Mouse (Mus musculus) heart, embryonic 11.5 days (tissue): ENCODE results near the gene Cldn4. TPM values are rescaled to one million over a fixed set of nuclear protein-coding genes. Genes with fewer than 3 reads are reported as not detected.

Source experiments
- ATAC-seq: fragments of 200-750 bp; cut with Nextera tagmentation; replicated peaks from 2 replicates; pipeline ENCODE4 v1.8.0; 2017; ENCODE audit warnings: moderate library complexity; ENCODE audit not compliant: insufficient number of reproducible peaks, low FRiP score, low TSS enrichment
- H3K27ac ChIP-seq: fragments of 300-500 bp; sonication (generic); 2 replicates; pipeline ENCODE4 v1.5.1; 2014; ENCODE audit warnings: mild to moderate bottlenecking, low read depth, low read length
- H3K27me3 ChIP-seq: fragments of 300-500 bp; sonication (generic); 2 replicates; pipeline ENCODE4 v1.6.1; 2014; ENCODE audit warnings: mild to moderate bottlenecking, low read length, mixed read lengths; ENCODE audit not compliant: control insufficient read depth, insufficient read depth
- H3K36me3 ChIP-seq: fragments of 300-500 bp; sonication (generic); 2 replicates; pipeline ENCODE4 v1.6.1; 2014; ENCODE audit warnings: mild to moderate bottlenecking, low read length, moderate library complexity, mixed read lengths; ENCODE audit not compliant: control insufficient read depth, insufficient read depth
- H3K4me1 ChIP-seq: fragments of 300-500 bp; sonication (generic); 2 replicates; pipeline ENCODE4 v1.6.1; 2014; ENCODE audit warnings: low read length; ENCODE audit not compliant: control insufficient read depth, insufficient read depth
- H3K4me2 ChIP-seq: fragments of 300-500 bp; sonication (generic); 2 replicates; pipeline ENCODE4 v1.6.1; 2014; ENCODE audit warnings: mild to moderate bottlenecking, moderate library complexity
- H3K4me3 ChIP-seq: fragments of 300-500 bp; sonication (generic); 2 replicates; pipeline ENCODE4 v1.5.1; 2014; ENCODE audit warnings: low read depth, low read length
- H3K9ac ChIP-seq: fragments of 300-500 bp; sonication (generic); 2 replicates; pipeline ENCODE4 v1.6.1; 2014; ENCODE audit warnings: mild to moderate bottlenecking, low read depth, low read length, moderate library complexity
- H3K9me3 ChIP-seq: fragments of 300-500 bp; sonication (generic); replicated peaks from 2 replicates; pipeline ENCODE4 v1.6.1; 2016; ENCODE audit warnings: low read length; ENCODE audit not compliant: control insufficient read depth
- WGBS: fragments of 180-500 bp; shearing (Covaris S2); extraction: QIAGEN DNeasy Blood & Tissue Kit; methylation state at CpG from one replicate; pipeline ENCODE4 v1.1.7; 2014; ENCODE audit not compliant: insufficient replicate concordance; 5-methylcytosine and 5-hydroxymethylcytosine counted together
- polyA plus RNA-seq: library from polyadenylated mRNA; unstranded; fragments of >200 nt; fragmentation: Nextera tagmentation; extraction: Ambion mirVana; gene quantifications from 2 replicates; pipeline ENCODE4 v1.2.1, GENCODE M21; 2014

Gene Cldn4
- polyA plus RNA-seq, 1 experiment from 2014 or later, result 1.7 TPM

GRCm38 (mm10) chr5:134901644-134902027, 45.1 kb downstream of the Cldn4 start:
- Histone ChIP-seq H3K27ac (no peak overlapping the region), H3K9ac (no peak overlapping the region), H3K4me3 (no peak overlapping the region), H3K4me1 (no peaks in the 10 kb centered on the region), H3K36me3 (no peaks in the 10 kb centered on the region), H3K4me2 (no peak overlapping the region), H3K9me3 (no peaks in the 10 kb centered on the region), H3K27me3 (0 out of 2 replicates have a peak, but pooled peaks cover under 1% of the 10 kb centered on the region)
- WGBS, result 73% methylated on average over 8 of the region's 8 CpGs
- no peak for ATAC-seq

GRCm38 (mm10) chr5:134901012-134901643, 45.6 kb downstream of the Cldn4 start:
- 0 out of 2 replicates have a peak, but pooled peaks have one; percentile 12 for ATAC-seq
- H3K4me2 ChIP-seq, result no peak overlapping the region
- no peak overlapping the region for H3K27ac ChIP-seq
- no peaks in the 10 kb centered on the region for H3K4me1 ChIP-seq
- H3K9ac ChIP-seq, result no peak overlapping the region
- H3K9me3 ChIP-seq, result no peaks in the 10 kb centered on the region
- 39% methylated on average over 12 of the region's 12 CpGs for WGBS
- no peak overlapping the region for H3K4me3 ChIP-seq
- H3K36me3 ChIP-seq, result no peaks in the 10 kb centered on the region
- no peaks in the 10 kb centered on the region for H3K27me3 ChIP-seq

GRCm38 (mm10) chr5:134897596-134897995, 49.1 kb downstream of the Cldn4 start:
- no peaks in the 10 kb centered on the region for H3K36me3 ChIP-seq
- H3K4me2 ChIP-seq, result no peak overlapping the region
- no peaks in the 10 kb centered on the region for H3K9me3 ChIP-seq
- ATAC-seq, result no peak
- H3K4me3 ChIP-seq, result no peak overlapping the region
- 73% methylated on average over 17 of the region's 17 CpGs for WGBS
- no peak overlapping the region for H3K9ac ChIP-seq
- no peaks in the 10 kb centered on the region for H3K4me1 ChIP-seq
- H3K27me3 ChIP-seq, result no peaks in the 10 kb centered on the region
- H3K27ac ChIP-seq, result no peak overlapping the region

GRCm38 (mm10) chr5:134896965-134897364, 49.8 kb downstream of the Cldn4 start:
- ATAC-seq, result no peak
- WGBS, result 68% methylated on average over 8 of the region's 8 CpGs

GRCm38 (mm10) chr5:134895291-134895690, 51.4 kb downstream of the Cldn4 start:
- WGBS, result 73% methylated on average over 8 of the region's 8 CpGs
- H3K27me3 ChIP-seq, result no peaks in the 10 kb centered on the region
- no peak for ATAC-seq

More at GRCm38 (mm10) chr5:134896965-134897364, 49.8 kb downstream of the Cldn4 start:
- H3K36me3 ChIP-seq, result no peaks in the 10 kb centered on the region
- no peak overlapping the region for H3K4me3 ChIP-seq
- no peak overlapping the region for H3K4me2 ChIP-seq
- H3K27me3 ChIP-seq, result no peaks in the 10 kb centered on the region
- H3K9me3 ChIP-seq, result no peaks in the 10 kb centered on the region
- H3K9ac ChIP-seq, result no peak overlapping the region
- H3K4me1 ChIP-seq, result no peaks in the 10 kb centered on the region
- H3K27ac ChIP-seq, result no peak overlapping the region

More at GRCm38 (mm10) chr5:134895291-134895690, 51.4 kb downstream of the Cldn4 start:
- no peak overlapping the region for H3K4me3 ChIP-seq
- H3K9me3 ChIP-seq, result no peaks in the 10 kb centered on the region
- no peaks in the 10 kb centered on the region for H3K36me3 ChIP-seq
- H3K4me2 ChIP-seq, result no peak overlapping the region
- H3K27ac ChIP-seq, result no peak overlapping the region
- no peak overlapping the region for H3K9ac ChIP-seq
- H3K4me1 ChIP-seq, result peaks cover 4% of the 10 kb centered on the region; the same call in 1 of the 2 replicates

Other genes with a start within 250 kb of the Cldn4 start
- gene Eln, start 199.6 kb downstream of the Cldn4 start, polyA plus RNA-seq, result 24.3 and 27.7 TPM in 2 replicates
- gene Tmem270, start 40.2 kb downstream of the Cldn4 start, polyA plus RNA-seq, result not detected in 2 replicates
- 15.0 and 17.1 TPM in 2 replicates for gene Cldn13, start 31.4 kb downstream of the Cldn4 start, polyA plus RNA-seq
- gene Mettl27, start 14.6 kb downstream of the Cldn4 start, polyA plus RNA-seq, result 10.3 and 11.1 TPM in 2 replicates
- 1.2 and 1.5 TPM in 2 replicates for gene Cldn3, start 39.3 kb upstream of the Cldn4 start, polyA plus RNA-seq
- gene Abhd11, start 62.2 kb upstream of the Cldn4 start, polyA plus RNA-seq, result 58.2 and 59.9 TPM in 2 replicates
- 10.4 and 13.4 TPM in 2 replicates for gene Stx1a, start 76.5 kb upstream of the Cldn4 start, polyA plus RNA-seq
- gene Dnajc30, start 117.3 kb upstream of the Cldn4 start, polyA plus RNA-seq, result 29.2 and 30.9 TPM in 2 replicates
- gene Bud23, start 118.0 kb upstream of the Cldn4 start, polyA plus RNA-seq, result 74.8 and 78.3 TPM in 2 replicates
- gene Vps37d, start 131.3 kb upstream of the Cldn4 start, polyA plus RNA-seq, result 2.0 and 2.6 TPM in 2 replicates
- gene Mlxipl, start 143.0 kb upstream of the Cldn4 start, polyA plus RNA-seq, result 0.54 and 1.2 TPM in 2 replicates
- 20.0 and 21.3 TPM in 2 replicates for gene Tbl2, start 202.7 kb upstream of the Cldn4 start, polyA plus RNA-seq
- 32.3 and 35.2 TPM in 2 replicates for gene Bcl7b, start 221.3 kb upstream of the Cldn4 start, polyA plus RNA-seq
- gene Baz1b, start 240.3 kb upstream of the Cldn4 start, polyA plus RNA-seq, result 28.9 and 45.4 TPM in 2 replicates